Mouse (Mus musculus) cortical plate, adult 2 months (tissue): ENCODE results near the gene Myom1. TPM values are rescaled to one million over a fixed set of nuclear protein-coding genes. Genes with fewer than 3 reads are reported as not detected.

ENCODE experiments used
- H3K27ac ChIP-seq: fragments of 200-500 bp; 2 replicates; pipeline ENCODE4 v1.5.1; 2012; ENCODE audit warnings: low read length, control low read depth, inconsistent platforms; ENCODE audit not compliant: insufficient read depth
- H3K4me1 ChIP-seq: fragments of 200-500 bp; 2 replicates; pipeline ENCODE4 v1.6.1; 2011; ENCODE audit warnings: low read length; ENCODE audit not compliant: control insufficient read depth, insufficient read depth
- H3K4me3 ChIP-seq: fragments of 200-500 bp; 2 replicates; pipeline ENCODE4 v1.5.1; 2011; ENCODE audit warnings: mild to moderate bottlenecking, low read length, control low read depth; ENCODE audit not compliant: insufficient read depth
- CTCF ChIP-seq: fragments of 200-500 bp; IDR thresholded peaks from 2 replicates; pipeline ENCODE4 v1.5.1; 2011; ENCODE audit warnings: mild to moderate bottlenecking, control low read depth, low read length; ENCODE audit not compliant: insufficient read depth; ENCODE audit errors: extremely low read depth
- POLR2A ChIP-seq: fragments of 200-500 bp; IDR thresholded peaks from 2 replicates; pipeline ENCODE4 v1.6.1; 2011; ENCODE audit warnings: mild to moderate bottlenecking, low read length, control low read depth; ENCODE audit not compliant: insufficient read depth; ENCODE audit errors: extremely low read depth
- polyA plus RNA-seq: library from polyadenylated mRNA; depleted of rRNA; stranded (reverse); fragments of >200 nt; gene quantifications from 2 replicates; pipeline ENCODE4 v1.2.3, GENCODE M21; 2012

Gene Myom1
- polyA plus RNA-seq, 1 experiment = 2.1 TPM

- TF ChIP-seq CTCF = no peak
- no peak for TF ChIP-seq POLR2A
- Histone ChIP-seq H3K4me1 (no peaks in the 10 kb centered on the region; the same call in 1 of the 2 replicates), H3K27ac (no peak overlapping the region), H3K4me3 (no peak overlapping the region)
Observed at GRCm38 (mm10) chr17:71106250-71106649, 103.8 kb downstream of the Myom1 start.

GRCm38 (mm10) chr17:71110753-71111265, 108.4 kb downstream of the Myom1 start:
- no peak overlapping the region for H3K4me3 ChIP-seq
- TF ChIP-seq CTCF (no peak), POLR2A (no peak)

GRCm38 (mm10) chr17:71112689-71113088, 110.3 kb downstream of the Myom1 start:
- TF ChIP-seq POLR2A = no peak
- TF ChIP-seq CTCF = no peak
- Histone ChIP-seq H3K4me1 (no peaks in the 10 kb centered on the region), H3K4me3 (no peak overlapping the region), H3K27ac (no peak overlapping the region)

More at GRCm38 (mm10) chr17:71110753-71111265, 108.4 kb downstream of the Myom1 start:
- no peak overlapping the region for H3K27ac ChIP-seq
- H3K4me1 ChIP-seq = no peaks in the 10 kb centered on the region

GRCm38 (mm10) chr17:71114282-71114681, 111.8 kb downstream of the Myom1 start:
- no peak overlapping the region for H3K27ac ChIP-seq
- no peak for TF ChIP-seq POLR2A
- TF ChIP-seq CTCF = no peak
- H3K4me1 ChIP-seq = peaks cover 2% of the 10 kb centered on the region; the same call in 1 of the 2 replicates
- H3K4me3 ChIP-seq = no peak overlapping the region

- peaks cover 4% of the 10 kb centered on the region for H3K4me1 ChIP-seq
- H3K4me3 ChIP-seq = no peak overlapping the region
- no peak for TF ChIP-seq POLR2A
- no peak for TF ChIP-seq CTCF
- H3K27ac ChIP-seq = no peak overlapping the region
Observed at GRCm38 (mm10) chr17:71117956-71118355, 115.5 kb downstream of the Myom1 start.

- Histone ChIP-seq H3K4me1 (peaks cover 4% of the 10 kb centered on the region), H3K4me3 (no peak overlapping the region)
- TF ChIP-seq CTCF = no peak
- no peak for TF ChIP-seq POLR2A
Observed at GRCm38 (mm10) chr17:71118607-71119006, 116.2 kb downstream of the Myom1 start.

GRCm38 (mm10) chr17:71120626-71121025, 118.2 kb downstream of the Myom1 start:
- H3K4me1 ChIP-seq = peaks cover 10% of the 10 kb centered on the region
- no peak overlapping the region for H3K27ac ChIP-seq
- TF ChIP-seq CTCF = no peak
- no peak for TF ChIP-seq POLR2A
- H3K4me3 ChIP-seq = no peak overlapping the region

More at GRCm38 (mm10) chr17:71118607-71119006, 116.2 kb downstream of the Myom1 start:
- no peak overlapping the region for H3K27ac ChIP-seq

- Histone ChIP-seq H3K27ac (no peak overlapping the region), H3K4me3 (no peak overlapping the region), H3K4me1 (peaks cover 9% of the 10 kb centered on the region)
- TF ChIP-seq CTCF = no peak
Observed at GRCm38 (mm10) chr17:71124061-71124670, 121.7 kb downstream of the Myom1 start.

- no peak for TF ChIP-seq POLR2A
- no peak overlapping the region for H3K27ac ChIP-seq
- no peak overlapping the region for H3K4me3 ChIP-seq
Observed at GRCm38 (mm10) chr17:71124674-71125073, 122.2 kb downstream of the Myom1 start.

GRCm38 (mm10) chr17:71125519-71125918, 123.1 kb downstream of the Myom1 start:
- H3K4me3 ChIP-seq = no peak overlapping the region
- H3K27ac ChIP-seq = no peak overlapping the region
- H3K4me1 ChIP-seq = peaks cover 6% of the 10 kb centered on the region
- TF ChIP-seq CTCF = no peak
- no peak for TF ChIP-seq POLR2A

More at GRCm38 (mm10) chr17:71124674-71125073, 122.2 kb downstream of the Myom1 start:
- H3K4me1 ChIP-seq = peaks cover 6% of the 10 kb centered on the region
